Mouse (Mus musculus) midbrain, embryonic 16.5 days (tissue): ENCODE measurements around the gene Got1. TPM values are rescaled to one million over a fixed set of nuclear protein-coding genes. Genes with fewer than 3 reads are reported as not detected.

Experiments used
- ATAC-seq: fragments of 200-750 bp; cut with Nextera tagmentation; 2 replicates; pipeline ENCODE4 v1.8.0; 2017; ENCODE audit warnings: moderate TSS enrichment
- H3K27ac ChIP-seq: fragments of 300-500 bp; sonication (generic); 2 replicates; pipeline ENCODE4 v1.5.1; 2014; ENCODE audit warnings: mild to moderate bottlenecking, low read length, mixed read lengths
- H3K27me3 ChIP-seq: fragments of 300-500 bp; sonication (generic); 2 replicates; pipeline ENCODE4 v1.6.1; 2014; ENCODE audit warnings: low read depth, low read length, mixed read lengths; ENCODE audit not compliant: control insufficient read depth, insufficient read depth
- H3K36me3 ChIP-seq: fragments of 300-500 bp; sonication (generic); 2 replicates; pipeline ENCODE4 v1.6.1; 2014; ENCODE audit warnings: mild to moderate bottlenecking, low read length, moderate library complexity, mixed read lengths; ENCODE audit not compliant: control insufficient read depth, insufficient read depth
- H3K4me1 ChIP-seq: fragments of 300-500 bp; sonication (generic); 2 replicates; pipeline ENCODE4 v1.6.1; 2014; ENCODE audit warnings: mild to moderate bottlenecking, low read length, mixed read lengths; ENCODE audit not compliant: control insufficient read depth, insufficient read depth
- H3K4me2 ChIP-seq: fragments of 300-500 bp; sonication (generic); 2 replicates; pipeline ENCODE4 v1.6.1; 2014; ENCODE audit warnings: mild to moderate bottlenecking, low read length, mixed read lengths
- H3K4me3 ChIP-seq: fragments of 300-500 bp; sonication (generic); 2 replicates; pipeline ENCODE4 v1.5.1; 2014; ENCODE audit warnings: low read depth, mild to moderate bottlenecking, low read length, moderate library complexity, mixed read lengths
- H3K9ac ChIP-seq: fragments of 300-500 bp; sonication (generic); 2 replicates; pipeline ENCODE4 v1.6.1; 2014; ENCODE audit warnings: low read depth, low read length, mixed read lengths
- H3K9me3 ChIP-seq: fragments of 300-500 bp; sonication (generic); replicated peaks from 2 replicates; pipeline ENCODE4 v1.6.1; 2014; ENCODE audit warnings: mild to moderate bottlenecking, low read length, mixed read lengths; ENCODE audit not compliant: control insufficient read depth, poor library complexity, severe bottlenecking
- WGBS: fragments of 180-500 bp; shearing (Covaris S2); extraction: QIAGEN DNeasy Blood & Tissue Kit; methylation state at CpG from one replicate; pipeline ENCODE4 v1.1.7; 2014; 5-methylcytosine and 5-hydroxymethylcytosine counted together
- polyA plus RNA-seq: library from polyadenylated mRNA; unstranded; fragments of >200 nt; fragmentation: Nextera tagmentation; extraction: Ambion mirVana; gene quantifications from 2 replicates; pipeline ENCODE4 v1.2.1, GENCODE M21; 2015

Gene Got1
- polyA plus RNA-seq, 1 experiment from 2014 or later, result 113 TPM

- Histone ChIP-seq H3K4me2 (no peak overlapping the region), H3K27ac (no peak overlapping the region), H3K9me3 (no peaks in the 10 kb centered on the region), H3K4me3 (no peak overlapping the region), H3K36me3 (peaks cover 8% of the 10 kb centered on the region; the same call in 1 of the 2 replicates), H3K4me1 (peaks cover 18% of the 10 kb centered on the region), H3K27me3 (no peaks in the 10 kb centered on the region), H3K9ac (no peak overlapping the region)
- 63% methylated on average over 7 of the region's 7 CpGs for WGBS
- ATAC-seq, result no peak
Observed at GRCm38 (mm10) chr19:43517808-43518207, 6.6 kb downstream of the Got1 start.

GRCm38 (mm10) chr19:43517320-43517719 lies 7.1 kb downstream of the Got1 start:
- H3K9ac ChIP-seq, result no peak overlapping the region
- no peaks in the 10 kb centered on the region for H3K9me3 ChIP-seq
- 68% methylated on average over 6 of the region's 6 CpGs for WGBS
- no peak overlapping the region for H3K4me3 ChIP-seq
- ATAC-seq, result no peak
- no peaks in the 10 kb centered on the region for H3K27me3 ChIP-seq
- peaks cover 13% of the 10 kb centered on the region for H3K4me1 ChIP-seq
- H3K36me3 ChIP-seq, result peaks cover 9% of the 10 kb centered on the region; the same call in 1 of the 2 replicates
- no peak overlapping the region for H3K27ac ChIP-seq
- H3K4me2 ChIP-seq, result no peak overlapping the region

GRCm38 (mm10) chr19:43516397-43517035 lies 7.9 kb downstream of the Got1 start:
- Histone ChIP-seq H3K9ac (no peak overlapping the region), H3K4me1 (peaks cover 5% of the 10 kb centered on the region; the same call in 1 of the 2 replicates), H3K9me3 (no peaks in the 10 kb centered on the region), H3K27ac (no peak overlapping the region), H3K4me3 (no peak overlapping the region), H3K4me2 (no peak overlapping the region), H3K36me3 (peaks cover 12% of the 10 kb centered on the region), H3K27me3 (no peaks in the 10 kb centered on the region)
- 86% methylated on average over 14 of the region's 14 CpGs for WGBS
- ATAC-seq, result no peak

GRCm38 (mm10) chr19:43515668-43516396 lies 8.6 kb downstream of the Got1 start:
- 95% methylated on average over 23 of the region's 23 CpGs for WGBS
- H3K36me3 ChIP-seq, result peaks cover 17% of the 10 kb centered on the region
- H3K9me3 ChIP-seq, result no peaks in the 10 kb centered on the region
- ATAC-seq, result no peak
- H3K4me1 ChIP-seq, result peaks cover 3% of the 10 kb centered on the region; the same call in 1 of the 2 replicates
- H3K4me2 ChIP-seq, result no peak overlapping the region
- H3K27me3 ChIP-seq, result no peaks in the 10 kb centered on the region
- H3K27ac ChIP-seq, result no peak overlapping the region
- H3K4me3 ChIP-seq, result no peak overlapping the region
- H3K9ac ChIP-seq, result no peak overlapping the region

- no peak overlapping the region for H3K4me2 ChIP-seq
- no peak overlapping the region for H3K9ac ChIP-seq
- no peak overlapping the region for H3K4me3 ChIP-seq
- H3K27ac ChIP-seq, result no peak overlapping the region
- H3K4me1 ChIP-seq, result 0 out of 2 replicates have a peak, but pooled peaks cover 2% of the 10 kb centered on the region
- H3K36me3 ChIP-seq, result peaks cover 17% of the 10 kb centered on the region
- no peak for ATAC-seq
- no peaks in the 10 kb centered on the region for H3K27me3 ChIP-seq
- H3K9me3 ChIP-seq, result no peaks in the 10 kb centered on the region
- WGBS, result 96% methylated on average over 8 of the region's 8 CpGs
Observed at GRCm38 (mm10) chr19:43513874-43514273, 10.5 kb downstream of the Got1 start.

GRCm38 (mm10) chr19:43511621-43512620 lies 12.5 kb downstream of the Got1 start:
- no peak overlapping the region for H3K9ac ChIP-seq
- H3K36me3 ChIP-seq, result peaks cover 22% of the 10 kb centered on the region
- H3K9me3 ChIP-seq, result no peaks in the 10 kb centered on the region
- H3K4me1 ChIP-seq, result no peaks in the 10 kb centered on the region
- no peak overlapping the region for H3K27ac ChIP-seq
- H3K4me2 ChIP-seq, result no peak overlapping the region
- H3K27me3 ChIP-seq, result no peaks in the 10 kb centered on the region
- H3K4me3 ChIP-seq, result no peak overlapping the region
- WGBS, result 84% methylated on average over 22 of the region's 22 CpGs
- no peak for ATAC-seq

GRCm38 (mm10) chr19:43510436-43511220 lies 13.8 kb downstream of the Got1 start:
- Histone ChIP-seq H3K36me3 (peaks cover 25% of the 10 kb centered on the region), H3K27me3 (no peaks in the 10 kb centered on the region), H3K9ac (no peak overlapping the region), H3K9me3 (no peaks in the 10 kb centered on the region), H3K4me3 (no peak overlapping the region), H3K4me1 (no peaks in the 10 kb centered on the region), H3K27ac (no peak overlapping the region), H3K4me2 (no peak overlapping the region)
- WGBS, result 94% methylated on average over 14 of the region's 14 CpGs
- ATAC-seq, result no peak

- H3K9ac ChIP-seq, result no peak overlapping the region
- no peak overlapping the region for H3K4me3 ChIP-seq
- H3K36me3 ChIP-seq, result peaks cover 23% of the 10 kb centered on the region
- ATAC-seq, result no peak
- no peaks in the 10 kb centered on the region for H3K9me3 ChIP-seq
- H3K27me3 ChIP-seq, result no peaks in the 10 kb centered on the region
- H3K4me1 ChIP-seq, result no peaks in the 10 kb centered on the region
- no peak overlapping the region for H3K27ac ChIP-seq
- no peak overlapping the region for H3K4me2 ChIP-seq
- 94% methylated on average over 12 of the region's 12 CpGs for WGBS
Observed at GRCm38 (mm10) chr19:43505441-43505840, 19.0 kb downstream of the Got1 start.
